Mouse (Mus musculus) stomach, postnatal 0 days (tissue): ENCODE measurements around the gene Mau2. TPM values are rescaled to one million over a fixed set of nuclear protein-coding genes. Genes with fewer than 3 reads are reported as not detected.

ENCODE experiments used
- ATAC-seq: fragments of 200-750 bp; cut with Nextera tagmentation; 2 replicates; pipeline ENCODE4 v1.8.0; 2017; ENCODE audit not compliant: low FRiP score, low TSS enrichment
- DNase-seq: peaks from one replicate; pipeline ENCODE4 v3.0.0-alpha.2; 2016; ENCODE audit warnings: low spot score
- H3K27ac ChIP-seq: fragments of 300-500 bp; sonication (generic); replicated peaks from 2 replicates; pipeline ENCODE4 v1.5.1; 2014; ENCODE audit warnings: mild to moderate bottlenecking, control low read depth
- H3K27me3 ChIP-seq: fragments of 300-500 bp; sonication (generic); 2 replicates; pipeline ENCODE4 v1.6.1; 2014; ENCODE audit warnings: low read length; ENCODE audit not compliant: control insufficient read depth, insufficient read depth
- H3K36me3 ChIP-seq: fragments of 300-500 bp; sonication (generic); 2 replicates; pipeline ENCODE4 v1.6.1; 2014; ENCODE audit warnings: low read length, mixed read lengths; ENCODE audit not compliant: control insufficient read depth, insufficient read depth
- H3K4me1 ChIP-seq: fragments of 300-500 bp; sonication (generic); replicated peaks from 2 replicates; pipeline ENCODE4 v1.6.1; 2014; ENCODE audit warnings: antibody characterized with exemption; ENCODE audit not compliant: control insufficient read depth, insufficient read depth
- H3K4me2 ChIP-seq: fragments of 300-500 bp; sonication (generic); replicated peaks from 2 replicates; pipeline ENCODE4 v1.6.1; 2014; ENCODE audit warnings: low read depth, mild to moderate bottlenecking, control low read depth, moderate library complexity
- H3K4me3 ChIP-seq: fragments of 300-500 bp; sonication (generic); 2 replicates; pipeline ENCODE4 v1.5.1; 2014; ENCODE audit warnings: low read depth, low read length, control low read depth
- H3K9ac ChIP-seq: fragments of 300-500 bp; sonication (generic); 2 replicates; pipeline ENCODE4 v1.6.1; 2014; ENCODE audit warnings: mild to moderate bottlenecking, low read length, control low read depth, mixed read lengths
- H3K9me3 ChIP-seq: fragments of 300-500 bp; sonication (generic); 2 replicates; pipeline ENCODE4 v1.6.1; 2016; ENCODE audit warnings: low read length; ENCODE audit not compliant: control insufficient read depth
- CTCF ChIP-seq: IDR thresholded peaks from 2 replicates; pipeline ENCODE4 v1.5.1; 2016; ENCODE audit warnings: antibody characterized with exemption, low read depth, mild to moderate bottlenecking, moderate library complexity
- EP300 ChIP-seq: optimal IDR thresholded peaks from 2 replicates; pipeline ENCODE3; 2016; ENCODE audit warnings: antibody characterized with exemption
- WGBS: fragments of 180-500 bp; shearing (Covaris S2); extraction: QIAGEN DNeasy Blood & Tissue Kit; methylation state at CpG from one replicate; pipeline ENCODE4 v1.1.7; 2014; 5-methylcytosine and 5-hydroxymethylcytosine counted together
- polyA plus RNA-seq: library from polyadenylated mRNA; unstranded; fragments of >200 nt; fragmentation: Nextera tagmentation; extraction: Ambion mirVana; gene quantifications from 2 replicates; pipeline ENCODE4 v1.2.1, GENCODE M21; 2015

Mau2 gene
- polyA plus RNA-seq, 1 experiment from 2014 or later, result 22.4 TPM

DNA sequence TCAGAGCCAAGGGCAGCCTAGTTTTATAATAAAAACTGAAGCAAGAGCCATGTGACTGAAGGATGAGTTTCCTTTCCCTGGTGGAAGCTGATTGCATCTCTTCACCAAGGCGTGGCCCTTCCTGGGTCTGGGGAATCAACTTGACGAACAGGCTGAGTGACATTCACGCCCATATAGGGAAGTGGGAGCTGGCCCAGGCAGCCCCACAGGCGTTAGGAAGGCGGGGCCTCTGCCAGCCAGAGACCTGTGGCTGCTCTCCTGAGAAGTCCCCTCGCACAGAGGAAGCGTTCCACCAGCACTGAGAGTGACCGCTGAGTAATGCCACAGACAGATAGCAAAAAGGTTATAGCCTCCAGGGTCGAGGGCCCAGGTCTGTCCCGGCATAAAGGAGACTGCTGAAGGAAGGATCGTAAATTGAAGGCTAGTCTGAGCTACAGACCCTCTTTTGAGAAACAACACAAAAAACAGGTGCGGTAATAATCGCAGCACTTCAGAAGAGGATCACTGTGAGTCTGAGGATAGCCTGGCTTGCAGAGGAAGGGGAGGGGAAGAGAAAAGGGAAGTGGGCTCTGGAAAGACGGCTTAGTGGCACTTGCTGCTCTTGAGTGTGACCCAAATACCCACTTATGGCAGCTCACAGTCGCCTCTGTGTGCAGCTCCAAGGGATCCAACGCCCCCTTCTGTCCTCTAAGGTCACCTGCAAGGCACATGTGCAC is 41.2 kb downstream of the Mau2 start:
- H3K27me3 ChIP-seq, result no peaks in the 10 kb centered on the region
- H3K9me3 ChIP-seq, result no peaks in the 10 kb centered on the region
- WGBS, result 3% methylated on average over 16 of the region's 16 CpGs
- H3K9ac ChIP-seq, result peak overlapping the region; percentile 61; the same call in 1 of the 2 replicates
- no peaks in the 10 kb centered on the region for H3K4me1 ChIP-seq
- H3K4me2 ChIP-seq, result peak overlapping the region; percentile 63
- no peaks in the 10 kb centered on the region for H3K36me3 ChIP-seq
- H3K4me3 ChIP-seq, result peak overlapping the region; percentile 33
- H3K27ac ChIP-seq, result peak overlapping the region; percentile 94
- peak; percentile 89 for DNase-seq
- TF ChIP-seq EP300 (peak; percentile 75), CTCF (peak; percentile 78)
- ATAC-seq, result peak; percentile 83

DNA sequence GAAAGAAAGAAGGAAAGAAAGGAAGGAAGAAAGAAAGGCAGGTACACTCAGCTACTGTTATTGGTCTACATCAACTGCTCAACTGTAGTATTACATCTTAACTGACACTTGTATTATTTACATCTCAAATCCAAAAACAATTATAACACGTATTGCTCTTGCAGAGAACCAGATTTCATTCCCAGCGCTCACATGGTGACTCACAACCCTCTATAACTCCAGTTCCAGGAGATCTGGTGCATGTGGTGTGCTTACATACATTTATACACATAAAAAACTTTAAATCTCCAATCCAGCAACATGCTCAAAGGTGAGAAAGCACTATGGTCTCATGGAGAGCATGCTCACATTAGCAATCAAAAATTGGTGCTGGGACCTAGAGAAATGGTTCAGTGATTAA is 42.3 kb downstream of the Mau2 start:
- no peak for TF ChIP-seq CTCF
- no peak for TF ChIP-seq EP300
- Histone ChIP-seq H3K9ac (no peak overlapping the region), H3K27ac (no peak overlapping the region), H3K36me3 (no peaks in the 10 kb centered on the region), H3K4me1 (no peaks in the 10 kb centered on the region), H3K9me3 (no peaks in the 10 kb centered on the region), H3K27me3 (no peaks in the 10 kb centered on the region), H3K4me2 (no peak overlapping the region), H3K4me3 (no peak overlapping the region)
- no peak for DNase-seq
- ATAC-seq, result no peak
- WGBS, result 58% methylated on average over 2 of the region's 2 CpGs

DNA sequence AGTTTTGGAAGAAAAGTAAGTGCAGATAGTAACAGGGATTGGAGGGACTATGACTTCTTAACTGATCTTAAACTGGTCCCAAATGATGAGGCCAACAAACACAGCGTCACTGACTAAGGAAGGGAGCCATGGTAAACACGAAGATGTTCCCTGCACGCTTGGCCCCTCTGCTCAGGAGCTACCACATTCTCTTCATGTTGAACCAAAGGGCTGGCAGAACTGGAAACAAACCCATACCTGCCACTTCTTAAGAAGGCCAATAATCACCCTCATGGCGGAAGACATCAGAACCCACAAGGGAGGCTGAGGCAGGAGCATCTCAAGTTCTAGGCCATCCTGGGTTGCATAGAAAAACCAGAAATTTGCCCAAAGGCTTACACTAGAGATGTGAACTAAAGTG is 43.3 kb downstream of the Mau2 start:
- Histone ChIP-seq H3K4me1 (no peaks in the 10 kb centered on the region), H3K36me3 (no peaks in the 10 kb centered on the region), H3K4me2 (no peak overlapping the region), H3K4me3 (no peak overlapping the region), H3K9ac (no peak overlapping the region), H3K27ac (no peak overlapping the region), H3K9me3 (no peaks in the 10 kb centered on the region), H3K27me3 (no peaks in the 10 kb centered on the region)
- TF ChIP-seq EP300, result no peak
- no peak for TF ChIP-seq CTCF
- no peak for DNase-seq
- 94% methylated on average over 4 of the region's 4 CpGs for WGBS
- no peak for ATAC-seq

DNA sequence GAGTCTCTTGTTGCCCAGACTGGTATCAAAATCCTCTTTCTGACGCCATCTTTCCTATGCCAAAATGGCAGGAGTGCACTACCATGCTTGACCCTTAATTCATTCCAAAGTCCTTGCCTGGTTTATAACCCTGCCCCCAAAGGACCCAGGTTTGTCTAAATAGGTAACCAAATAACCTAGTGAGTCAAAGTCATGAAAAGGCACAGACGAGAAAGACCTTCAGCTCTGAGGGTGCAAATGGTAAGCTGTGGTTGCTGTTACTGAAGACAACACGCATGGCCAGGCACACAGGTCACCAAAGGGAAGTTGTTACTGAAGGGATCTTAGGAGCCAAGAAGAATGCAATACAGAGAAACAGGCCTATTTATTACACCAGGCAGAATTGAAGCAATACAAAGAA is 43.8 kb downstream of the Mau2 start:
- no peak for DNase-seq
- no peaks in the 10 kb centered on the region for H3K9me3 ChIP-seq
- no peak overlapping the region for H3K4me2 ChIP-seq
- no peaks in the 10 kb centered on the region for H3K4me1 ChIP-seq
- no peak for TF ChIP-seq EP300
- no peak for TF ChIP-seq CTCF
- H3K9ac ChIP-seq, result no peak overlapping the region
- H3K4me3 ChIP-seq, result no peak overlapping the region
- H3K27ac ChIP-seq, result no peak overlapping the region
- no peaks in the 10 kb centered on the region for H3K27me3 ChIP-seq
- H3K36me3 ChIP-seq, result no peaks in the 10 kb centered on the region
- ATAC-seq, result no peak
- WGBS, result 91% methylated on average over 3 of the region's 3 CpGs

DNA sequence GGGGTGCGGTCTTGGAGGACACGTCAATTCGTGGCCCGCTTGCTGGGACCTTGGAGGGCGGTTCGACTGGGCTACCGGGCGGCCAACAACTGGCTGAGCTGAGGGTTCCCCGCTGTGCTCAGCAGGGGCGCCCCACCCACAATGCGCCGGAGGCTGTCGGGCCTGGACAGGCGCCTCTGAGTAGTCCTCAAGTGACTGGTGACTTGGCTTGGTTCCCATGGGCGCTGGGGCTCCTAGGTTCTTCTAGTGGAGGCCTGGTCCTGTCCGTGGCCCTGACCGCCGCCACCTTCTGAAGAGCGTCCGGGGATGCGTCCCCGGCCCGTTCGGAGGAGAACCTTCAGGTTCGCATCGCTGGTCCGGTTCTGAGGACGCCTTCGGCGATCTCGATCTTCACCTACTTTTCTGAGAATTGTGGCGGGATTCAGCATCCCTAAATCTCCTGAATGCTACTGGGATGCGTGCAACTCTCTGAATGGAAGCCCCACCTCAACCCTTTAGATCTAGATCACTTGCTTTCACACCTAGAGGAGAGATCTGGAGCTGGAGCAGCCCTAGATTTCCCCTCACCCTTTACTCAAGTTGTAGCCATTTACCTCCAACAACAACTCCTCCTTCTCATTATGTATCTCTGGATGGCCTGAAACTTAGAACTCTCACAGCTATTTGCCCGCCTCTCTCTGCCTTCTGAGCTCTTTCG is 45.8 kb downstream of the Mau2 start:
- Histone ChIP-seq H3K9me3 (no peaks in the 10 kb centered on the region), H3K27ac (peak overlapping the region; percentile 97), H3K9ac (peak overlapping the region; percentile 86), H3K4me3 (peak overlapping the region; percentile 68), H3K27me3 (no peaks in the 10 kb centered on the region), H3K4me2 (peak overlapping the region; percentile 65), H3K36me3 (no peaks in the 10 kb centered on the region), H3K4me1 (no peaks in the 10 kb centered on the region)
- DNase-seq, result no peak
- TF ChIP-seq CTCF (peak; percentile 37), EP300 (no peak)
- ATAC-seq, result no peak
- WGBS, result 1% methylated on average over 35 of the region's 35 CpGs
